In genomic region chrX:41319896-41320295, GRCm38 (mm10) we compare ENCODE assay signal across 26 mouse cellular contexts.
"Had no signal": no experiment of that assay in that cellular context is flagged by ENCODE, and none has a peak within 500 bp of the region (broad histone marks: within the 10 kb centered on the region; RNA-seq: fewer than 3 reads in every experiment).

No protein-coding gene starts in this region.

- H3K9ac ChIP-seq: heart, embryonic 12.5 days; hindbrain, embryonic 12.5 days; hindbrain, embryonic 14.5 days; intestine, embryonic 15.5 days; limb, embryonic 12.5 days; liver, embryonic 13.5 days; liver, embryonic 15.5 days had no signal

- H3K4me2 ChIP-seq: heart, embryonic 12.5 days; hindbrain, embryonic 12.5 days; hindbrain, embryonic 14.5 days; intestine, embryonic 15.5 days; limb, embryonic 12.5 days; liver, embryonic 13.5 days; liver, embryonic 15.5 days had no signal

- H3K4me3 ChIP-seq: gastrocnemius, adult 2 months; heart, embryonic 10.5 days; heart, embryonic 12.5 days; hindbrain, embryonic 10.5 days; hindbrain, embryonic 12.5 days; intestine, embryonic 15.5 days; layer of hippocampus, adult 2 months; left cerebral cortex, adult 2 months; limb, embryonic 10.5 days; limb, embryonic 12.5 days; liver, embryonic 13.5 days; liver, embryonic 15.5 days had no signal

- ATAC-seq: hindbrain, embryonic 16.5 days; inflammation-experienced regulatory T-cells, adult 6 months; intestine, embryonic 15.5 days; intestine, postnatal 0 days had no signal

- H3K27me3 ChIP-seq: heart, embryonic 12.5 days; hindbrain, embryonic 12.5 days; intestine, embryonic 15.5 days; limb, embryonic 12.5 days; liver, embryonic 13.5 days; liver, embryonic 15.5 days had no signal

- DNase-seq: gastrocnemius, adult 2 months; gastrocnemius, postnatal 10 days; gastrocnemius, postnatal 25 days; heart, adult 18-20 months; heart, postnatal 4 days; kidney, adult 18-20 months; kidney, adult 8-10 months; kidney, postnatal 10 days; kidney, postnatal 25 days; kidney, postnatal 4 days; liver, embryonic 13.5 days; lung, adult 2 months had no signal

- H3K9me3 ChIP-seq: heart, embryonic 10.5 days; heart, embryonic 12.5 days; hindbrain, embryonic 10.5 days; hindbrain, embryonic 12.5 days; intestine, embryonic 15.5 days; limb, embryonic 10.5 days; limb, embryonic 12.5 days; liver, embryonic 13.5 days; liver, embryonic 15.5 days had no signal

- H3K4me1 ChIP-seq: heart, embryonic 10.5 days; heart, embryonic 12.5 days; hindbrain, embryonic 10.5 days; hindbrain, embryonic 12.5 days; intestine, embryonic 15.5 days; limb, embryonic 10.5 days; limb, embryonic 12.5 days; liver, embryonic 13.5 days; liver, embryonic 15.5 days had no signal

- H3K27ac ChIP-seq: gastrocnemius, adult 2 months; heart, embryonic 10.5 days; hindbrain, embryonic 10.5 days; hindbrain, embryonic 12.5 days; hindbrain, embryonic 14.5 days; intestine, embryonic 15.5 days; layer of hippocampus, adult 2 months; left cerebral cortex, adult 2 months; limb, embryonic 10.5 days; limb, embryonic 12.5 days; liver, embryonic 13.5 days; liver, embryonic 15.5 days had no signal

- H3K36me3 ChIP-seq: heart, embryonic 10.5 days; heart, embryonic 12.5 days; hindbrain, embryonic 10.5 days; hindbrain, embryonic 12.5 days; intestine, embryonic 15.5 days; limb, embryonic 10.5 days; limb, embryonic 12.5 days; liver, embryonic 13.5 days; liver, embryonic 15.5 days had no signal
